ENCODE assay signal across 13 mouse cellular contexts in the genomic region with DNA sequence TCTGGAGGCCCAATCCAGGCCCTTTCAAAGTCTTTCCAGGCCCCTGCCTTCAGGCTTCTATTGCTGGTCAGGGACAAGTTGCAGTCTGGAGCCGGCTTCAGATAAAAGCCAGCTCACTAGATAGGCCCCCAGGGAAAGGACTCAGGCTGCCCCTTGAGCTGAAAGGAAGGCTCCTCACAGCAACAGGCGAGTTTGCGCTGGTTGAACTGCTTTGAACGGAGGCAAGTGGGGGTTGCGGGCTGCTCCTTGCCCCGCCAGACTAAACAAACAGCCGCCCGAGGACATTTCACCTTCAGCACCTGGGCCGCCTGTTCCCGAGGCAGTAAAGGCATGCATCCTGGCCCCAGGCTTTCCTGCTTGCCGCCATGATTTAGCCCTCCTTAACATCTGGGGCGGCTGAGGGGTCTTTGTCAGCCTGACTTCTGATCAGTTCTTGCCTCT. TPM values are rescaled to one million over a fixed set of nuclear protein-coding genes. Genes with fewer than 3 reads are reported as not detected.
DNase-seq lines count a peak whose midpoint lies in the region; ATAC-seq and TF ChIP-seq lines count a peak whose summit lies in the region.
"Had no signal": no experiment of that assay in that cellular context is flagged by ENCODE, and none has a peak within 500 bp of the region (broad histone marks: within the 10 kb centered on the region; RNA-seq: fewer than 3 reads in every experiment).

No protein-coding gene starts in this region.

- H3K4me2 ChIP-seq in kidney, postnatal 0 days (ENCODE audit: low read length), result peak overlapping the region; percentile 90
- H3K4me2 ChIP-seq in neural tube, embryonic 13.5 days, result peak overlapping the region; percentile 49
- H3K4me2 ChIP-seq: liver, embryonic 15.5 days had no signal

- H3K9me3 ChIP-seq in kidney, postnatal 0 days (replicated peaks; ENCODE audit: low read length), result no peaks in the 10 kb centered on the region
- H3K9me3 ChIP-seq in neural tube, embryonic 13.5 days, result no peaks in the 10 kb centered on the region
- H3K9me3 ChIP-seq: liver, embryonic 15.5 days had no signal

- peaks cover 3% of the 10 kb centered on the region; the same call in 1 of the 2 replicates for H3K27me3 ChIP-seq in kidney, adult 2 months (replicated peaks; ENCODE audit: control insufficient read depth, insufficient read depth, low read length)
- no peaks in the 10 kb centered on the region for H3K27me3 ChIP-seq in kidney, postnatal 0 days (ENCODE audit: insufficient read depth, low read length)
- peaks cover 89% of the 10 kb centered on the region for H3K27me3 ChIP-seq in neural tube, embryonic 13.5 days

- peak overlapping the region; percentile 40 for H3K4me3 ChIP-seq in kidney, adult 2 months (ENCODE audit: insufficient read depth, low read depth, low read length)
- peak overlapping the region; percentile 72 for H3K4me3 ChIP-seq in kidney, postnatal 0 days (replicated peaks; ENCODE audit: low read depth, low read length)
- H3K4me3 ChIP-seq in neural tube, embryonic 13.5 days, result peak overlapping the region; percentile 38
- H3K4me3 ChIP-seq: erythroblast, embryonic 14.5 days; liver, embryonic 15.5 days had no signal

- no peak for ATAC-seq in kidney, postnatal 0 days (replicated peaks; ENCODE audit: low FRiP score, low read depth)
- no peak for ATAC-seq in neural tube, embryonic 13.5 days (ENCODE audit: low read depth)

- no peaks in the 10 kb centered on the region for H3K36me3 ChIP-seq in kidney, adult 2 months (ENCODE audit: control insufficient read depth, insufficient read depth, low read length)
- no peaks in the 10 kb centered on the region for H3K36me3 ChIP-seq in kidney, postnatal 0 days (ENCODE audit: insufficient read depth, low read length)
- H3K36me3 ChIP-seq in neural tube, embryonic 13.5 days, result no peaks in the 10 kb centered on the region
- H3K36me3 ChIP-seq: liver, embryonic 15.5 days had no signal

- no peak for TF ChIP-seq POLR2A in kidney, adult 2 months (IDR thresholded peaks at IDR 0.05; ENCODE audit: low read depth, low read length)

- intact Hi-C loops in heart, postnatal 36 days (cut with DNase I), result no loop called here
- intact Hi-C loops in left cerebral cortex, postnatal 10 days (cut with DNase I), result no loop called here

- peak overlapping the region; percentile 39; the same call in 1 of the 2 replicates for H3K27ac ChIP-seq in kidney, adult 2 months (ENCODE audit: insufficient read depth, low read depth, low read length)
- H3K27ac ChIP-seq in kidney, postnatal 0 days, result peak overlapping the region; percentile 88
- H3K27ac ChIP-seq in neural tube, embryonic 13.5 days (replicated peaks), result peak overlapping the region; percentile 56
- H3K27ac ChIP-seq: liver, embryonic 15.5 days had no signal

- WGBS in kidney, adult 2 months, result 58% methylated on average over 12 of the region's 12 CpGs
- 10% methylated on average over 12 of the region's 12 CpGs for WGBS in kidney, postnatal 0 days
- 7% methylated on average over 12 of the region's 12 CpGs for WGBS in neural tube, embryonic 13.5 days

- no peak for TF ChIP-seq CTCF in kidney, adult 2 months (conservative IDR thresholded peaks at IDR 0.05; ENCODE audit: insufficient read depth, insufficient read length, low read depth, low read length)
- no peak for TF ChIP-seq CTCF in kidney, postnatal 0 days (IDR thresholded peaks at IDR 0.05; ENCODE audit: low read depth)

- no peak for DNase-seq in kidney, adult 2 months
- DNase-seq in kidney, adult 11 months, result no peak
- peak; percentile 67 for DNase-seq in ZHBTc4 (ENCODE audit: low read depth, low spot score)
- DNase-seq in kidney, postnatal 0 days (ENCODE audit: low spot score), result no peak
- no peak for DNase-seq in heart, postnatal 36 days
- DNase-seq in left cerebral cortex, postnatal 10 days (ENCODE audit: extremely low spot score in 1 of 2, low spot score in 2 of 2), result no peak
- DNase-seq: adrenal gland, postnatal 14 days; thymus, postnatal 14 days had no signal

- peaks cover 6% of the 10 kb centered on the region; the same call in 1 of the 2 replicates for H3K4me1 ChIP-seq in kidney, adult 2 months (ENCODE audit: control insufficient read depth, insufficient read depth, low read length)
- peaks cover 17% of the 10 kb centered on the region for H3K4me1 ChIP-seq in kidney, postnatal 0 days (replicated peaks; ENCODE audit: insufficient read depth, low read length)
- H3K4me1 ChIP-seq in neural tube, embryonic 13.5 days (replicated peaks), result peaks cover 14% of the 10 kb centered on the region
- H3K4me1 ChIP-seq: liver, embryonic 15.5 days had no signal

- peak overlapping the region; percentile 93 for H3K9ac ChIP-seq in kidney, postnatal 0 days (ENCODE audit: low read depth, low read length)
- H3K9ac ChIP-seq in neural tube, embryonic 13.5 days, result peak overlapping the region; percentile 71
- H3K9ac ChIP-seq: liver, embryonic 15.5 days had no signal

RNA-seq across cellular contexts. Expression of a gene that starts 1.9 kb away (rescaled TPM):
- 3.7 TPM in 2 replicates for polyA plus RNA-seq in kidney, adult 2 months (2012; rRNA removed)
- polyA plus RNA-seq in kidney, postnatal 0 days (2015; fragmentation: Nextera tagmentation; extraction: Ambion mirVana), result 24.7 and 27.7 TPM in 2 replicates
- polyA plus RNA-seq in neural tube, embryonic 13.5 days (2015; fragmentation: Nextera tagmentation; extraction: Ambion mirVana), result 4.7 and 5.7 TPM in 2 replicates
- not detected for total RNA-seq in heart, postnatal 36 days (2021)
- not detected for total RNA-seq in left cerebral cortex, postnatal 10 days (2021)
- total RNA-seq: adrenal gland, postnatal 14 days; megakaryocyte progenitor cell, adult 5-6 weeks had no signal
- polyA plus RNA-seq: erythroblast, embryonic 14.5 days; heart, embryonic 14.5 days; liver, embryonic 15.5 days had no signal

RNA-seq across cellular contexts. Expression of a gene that starts 3.0 kb away (rescaled TPM):
- 34.0 and 34.4 TPM in 2 replicates for polyA plus RNA-seq in kidney, adult 2 months (2012; rRNA removed)
- 175 and 183 TPM in 2 replicates for polyA plus RNA-seq in kidney, postnatal 0 days (2015; fragmentation: Nextera tagmentation; extraction: Ambion mirVana)
- polyA plus RNA-seq in neural tube, embryonic 13.5 days (2015; fragmentation: Nextera tagmentation; extraction: Ambion mirVana), result 77.8 and 86.6 TPM in 2 replicates
- not detected for total RNA-seq in heart, postnatal 36 days (2021)
- total RNA-seq in left cerebral cortex, postnatal 10 days (2021), result not detected
- polyA plus RNA-seq: erythroblast, embryonic 14.5 days had no signal

RNA-seq across cellular contexts. Expression of a gene that starts 12.8 kb away (rescaled TPM):
- polyA plus RNA-seq in kidney, adult 2 months (2012; rRNA removed), result 36.0 and 63.1 TPM in 2 replicates
- 57.3 and 57.8 TPM in 2 replicates for polyA plus RNA-seq in kidney, postnatal 0 days (2015; fragmentation: Nextera tagmentation; extraction: Ambion mirVana)
- 125 and 130 TPM in 2 replicates for polyA plus RNA-seq in neural tube, embryonic 13.5 days (2015; fragmentation: Nextera tagmentation; extraction: Ambion mirVana)
- total RNA-seq in heart, postnatal 36 days (2021), result not detected
- total RNA-seq in left cerebral cortex, postnatal 10 days (2021), result not detected
- polyA plus RNA-seq: erythroblast, embryonic 14.5 days had no signal

RNA-seq across cellular contexts. Expression of a gene that starts 17.0 kb away (rescaled TPM):
- not detected in 2 replicates for polyA plus RNA-seq in kidney, adult 2 months (2012; rRNA removed)
- not detected in 2 replicates for polyA plus RNA-seq in kidney, postnatal 0 days (2015; fragmentation: Nextera tagmentation; extraction: Ambion mirVana)
- polyA plus RNA-seq in neural tube, embryonic 13.5 days (2015; fragmentation: Nextera tagmentation; extraction: Ambion mirVana), result 0.08 and 0.32 TPM in 2 replicates
- not detected for total RNA-seq in heart, postnatal 36 days (2021)
- not detected for total RNA-seq in left cerebral cortex, postnatal 10 days (2021)
- total RNA-seq: adrenal gland, postnatal 14 days; megakaryocyte progenitor cell, adult 5-6 weeks had no signal
- polyA plus RNA-seq: erythroblast, embryonic 14.5 days; heart, embryonic 14.5 days; liver, embryonic 15.5 days had no signal

RNA-seq across cellular contexts. Expression of a gene that starts 22.0 kb away (rescaled TPM):
- polyA plus RNA-seq in kidney, adult 2 months (2012; rRNA removed), result 44.1 and 45.9 TPM in 2 replicates
- polyA plus RNA-seq in kidney, postnatal 0 days (2015; fragmentation: Nextera tagmentation; extraction: Ambion mirVana), result 29.7 and 31.7 TPM in 2 replicates
- 117 and 125 TPM in 2 replicates for polyA plus RNA-seq in neural tube, embryonic 13.5 days (2015; fragmentation: Nextera tagmentation; extraction: Ambion mirVana)
- total RNA-seq in heart, postnatal 36 days (2021), result under 1 TPM; 0.24 to 0.47 TPM
- not detected for total RNA-seq in left cerebral cortex, postnatal 10 days (2021)
